Mouse (Mus musculus) Patski (cell line): Measurements from ENCODE around the gene Zfp341. TPM values are rescaled to one million over a fixed set of nuclear protein-coding genes. Genes with fewer than 3 reads are reported as not detected.

ENCODE experiments used
- ATAC-seq: fragments of 100-300 bp; one replicate; pipeline ENCODE4 v1.8.0; 2021
- CTCF ChIA-PET: fragments of 350-600 bp; sonication (Branson Sonifier 250); formaldehyde crosslinking; loops from one replicate; lab custom pipeline; 2022; ENCODE audit warnings: inconsistent platforms; lab: Charles Lee
- POLR2A ChIA-PET: fragments of 350-600 bp; sonication (Branson Sonifier 250); formaldehyde crosslinking; loops from one replicate; lab custom pipeline; 2022; ENCODE audit warnings: antibody characterized with exemption, inconsistent platforms; lab: Charles Lee
- DNase-seq: peaks from one replicate; pipeline ENCODE4 v3.0.0-alpha.2; 2011; ENCODE audit warnings: low read depth, low spot score
- H3K27me3 ChIP-seq: fragments of 371-371 bp; one replicate; pipeline ENCODE4 v1.5.1; 2021
- CTCF ChIP-seq: fragments of 100-300 bp; IDR thresholded peaks from one replicate; pipeline ENCODE4 v1.5.1; 2021
- in situ Hi-C: fragments of 300-500 bp; cut with MboI; formaldehyde crosslinking; loops from 3 replicates; pipeline ENCODE4 v1.11.1; 2018; ENCODE audit warnings: low pct_unique_long_range_greater_than_20kb, mixed read lengths
- polyA plus RNA-seq: library from polyadenylated mRNA; unstranded; gene quantifications from one replicate; pipeline ENCODE4 v1.2.3, GENCODE M21; 2021

Gene Zfp341
- polyA plus RNA-seq, 1 experiment from 2014 or later, result 3.1 TPM

DNA sequence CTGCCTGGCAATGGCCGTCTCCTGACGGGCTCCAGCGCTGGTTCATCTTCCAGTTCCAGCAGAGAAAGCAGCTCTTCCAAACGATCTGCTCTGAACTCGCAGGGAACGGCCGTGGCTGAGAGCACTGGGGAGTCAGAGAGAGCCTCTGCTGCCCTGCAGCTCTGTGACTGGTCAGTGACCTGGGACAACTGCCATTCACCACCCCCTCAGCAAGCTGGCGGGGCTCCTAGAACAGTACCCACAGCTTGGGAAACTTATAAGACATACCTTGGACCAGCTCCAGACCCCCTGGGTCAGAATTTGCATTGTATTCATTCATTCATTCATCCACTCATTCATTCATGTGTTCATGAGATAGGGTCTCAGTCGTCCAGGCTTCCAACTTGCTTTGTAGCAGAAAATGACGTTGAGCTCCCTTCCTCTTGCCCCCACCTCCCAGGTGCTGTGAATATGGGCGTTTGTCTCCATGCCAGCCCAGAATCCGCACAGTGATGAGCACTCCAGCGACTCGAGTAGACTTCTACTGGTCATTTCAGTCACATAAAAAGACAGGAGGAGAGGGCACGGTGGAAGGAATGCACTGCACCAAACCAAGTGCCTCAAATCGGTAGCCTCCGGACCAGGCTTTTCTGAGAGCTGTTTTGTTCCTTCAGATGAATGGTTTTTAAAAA is 28.0 kb upstream of the Zfp341 start:
- ChIA-PET CTCF (interaction anchor here (0.9 kb wide), 1 partner anchor 10 kb away, joined by 4 read pairs; no protein-coding TSS in a partner anchor), POLR2A (interaction anchor here (0.9 kb wide), 1 partner anchor 9 kb away, joined by 3 read pairs; no protein-coding TSS in a partner anchor)
- ATAC-seq (no peak), DNase-seq (no peak)
- no peaks in the 10 kb centered on the region for H3K27me3 ChIP-seq
- TF ChIP-seq CTCF, result no peak
- in situ Hi-C loops, result loop anchor here (25.0 kb wide), 1 partner anchor 373 kb away; the partner anchor contains the start of gene Bpifb5

DNA sequence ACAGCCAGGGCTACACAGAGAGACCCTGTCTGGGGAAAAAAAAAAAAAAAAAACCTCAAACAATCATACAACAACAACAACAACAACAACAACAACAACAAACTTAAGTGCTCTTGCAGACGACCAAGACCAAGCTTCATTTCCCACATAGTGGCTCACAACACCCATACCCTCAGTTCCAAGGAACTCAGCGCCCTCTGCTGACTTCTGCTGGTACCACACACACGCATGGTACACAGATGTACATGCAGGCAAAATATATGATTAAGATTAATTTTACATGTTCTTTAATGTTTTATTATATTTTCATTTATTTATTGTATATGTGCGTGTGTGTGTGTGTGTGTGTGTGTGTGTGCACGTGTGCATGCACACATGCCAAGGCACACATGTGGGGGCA is 26.7 kb upstream of the Zfp341 start:
- ChIA-PET CTCF (interaction anchor here (0.6 to 0.7 kb wide), 2 partner anchors 161 to 178 kb away, joined by 3 read pairs; partner anchors contain the start of gene Snta1), POLR2A (interaction anchor here (0.6 kb wide), 1 partner anchor 166 kb away, joined by 3 read pairs; no protein-coding TSS in a partner anchor)
- in situ Hi-C loops, result loop anchor here (25.0 kb wide), 1 partner anchor 374 kb away; the partner anchor contains the start of gene Bpifb5
- DNase-seq (no peak), ATAC-seq (no peak)
- peak; percentile 68 for TF ChIP-seq CTCF
- no peaks in the 10 kb centered on the region for H3K27me3 ChIP-seq

DNA sequence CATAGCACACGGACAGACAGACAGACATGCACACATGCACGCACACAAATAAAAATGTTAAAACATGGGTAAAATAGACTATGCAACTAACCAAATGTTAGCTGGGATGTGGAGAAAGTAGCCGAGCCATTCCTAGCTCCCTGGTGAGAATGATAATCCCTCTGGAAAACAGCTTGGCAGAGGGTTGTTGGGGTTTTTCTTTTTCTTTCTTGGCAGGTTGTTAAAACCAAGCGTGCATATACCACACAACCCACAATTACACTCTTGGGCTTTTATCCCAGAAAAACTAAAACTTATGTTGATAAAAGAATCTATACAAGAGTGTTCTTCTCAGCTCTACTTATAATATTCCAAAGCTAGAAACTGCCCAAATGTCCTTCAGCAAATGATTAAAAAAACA is 24.0 kb upstream of the Zfp341 start:
- in situ Hi-C loops, result loop anchor here (25.0 kb wide), 1 partner anchor 377 kb away; the partner anchor contains the start of gene Bpifb5
- ATAC-seq (no peak), DNase-seq (no peak)
- no peaks in the 10 kb centered on the region for H3K27me3 ChIP-seq
- TF ChIP-seq CTCF, result no peak
- POLR2A ChIA-PET, result no interaction called here
- CTCF ChIA-PET, result no interaction called here

DNA sequence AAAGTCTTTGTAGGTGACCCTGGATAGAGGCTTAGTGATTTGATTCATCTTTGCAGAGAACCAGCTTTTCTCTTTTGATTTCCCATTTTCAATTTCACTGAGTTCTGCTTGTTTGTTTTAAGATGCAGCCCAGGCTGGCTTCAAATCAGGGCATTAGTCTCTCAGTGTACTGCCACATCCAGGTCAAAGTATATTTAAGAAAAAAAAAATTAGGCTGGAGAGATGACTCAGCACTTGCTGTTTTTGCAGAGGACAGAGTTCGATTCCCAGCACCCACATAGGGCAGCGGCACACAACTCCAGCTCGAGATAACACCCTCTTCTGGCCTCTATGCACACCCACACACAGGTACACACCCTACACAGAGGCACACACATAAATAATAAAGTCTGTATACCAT is 21.9 kb upstream of the Zfp341 start:
- in situ Hi-C loops, result loop anchor here (5.0 to 25.0 kb wide), 2 partner anchors 179 to 379 kb away; partner anchors contain the start of gene Bpifb5
- POLR2A ChIA-PET, result no interaction called here
- TF ChIP-seq CTCF, result no peak
- ATAC-seq (no peak), DNase-seq (no peak)
- no peaks in the 10 kb centered on the region for H3K27me3 ChIP-seq
- CTCF ChIA-PET, result interaction anchor here (1.3 kb wide), 1 partner anchor 10 kb away, joined by 4 read pairs; no protein-coding TSS in a partner anchor

DNA sequence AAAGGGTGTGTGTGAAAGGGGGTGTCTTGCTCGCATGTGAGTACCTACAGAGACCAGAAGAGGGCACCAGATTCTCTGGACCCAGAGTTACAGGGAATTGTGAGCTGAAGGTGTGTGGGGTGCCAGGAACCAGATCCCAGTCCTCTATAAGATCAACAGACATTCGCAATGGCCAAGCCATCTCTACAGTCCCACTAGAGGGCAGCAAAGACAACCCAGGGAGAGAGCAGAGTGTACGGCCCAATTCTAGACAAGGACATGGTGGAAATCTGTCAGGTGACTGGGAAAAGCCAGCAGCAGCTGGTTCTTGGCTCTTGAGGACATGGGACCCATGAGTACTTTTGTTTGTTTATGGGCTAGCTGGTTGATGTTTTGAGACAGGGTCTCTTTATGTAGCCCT is 20.1 kb upstream of the Zfp341 start:
- in situ Hi-C loops, result loop anchor here (5.0 to 25.0 kb wide), 2 partner anchors 181 to 381 kb away; partner anchors contain the start of gene Bpifb5
- DNase-seq, result no peak
- ATAC-seq, result no peak
- ChIA-PET CTCF (interaction anchor here (1.1 kb wide), 1 partner anchor 13 kb away, joined by 3 read pairs; no protein-coding TSS in a partner anchor), POLR2A (no interaction called here)
- no peaks in the 10 kb centered on the region for H3K27me3 ChIP-seq
- TF ChIP-seq CTCF, result peak; percentile 68

DNA sequence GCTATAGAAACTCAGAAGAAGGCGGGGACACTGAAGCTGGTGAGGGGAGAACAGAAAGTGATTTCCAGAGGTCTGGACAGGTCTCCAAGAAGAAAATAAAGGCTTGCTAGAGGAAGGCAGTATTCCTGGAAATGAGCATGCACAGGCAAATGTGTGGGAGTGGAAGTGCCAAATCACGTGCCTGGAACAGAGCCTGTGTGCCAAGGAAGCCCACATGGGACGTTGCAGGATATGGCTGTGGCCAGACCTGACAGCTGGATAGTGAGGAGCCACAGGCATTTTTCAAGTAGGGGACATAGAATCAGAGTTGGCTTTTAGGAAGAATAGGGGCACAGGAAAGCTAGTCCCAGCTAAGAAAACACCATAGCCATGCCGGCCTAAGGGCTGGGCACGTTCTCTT is 17.3 kb upstream of the Zfp341 start:
- in situ Hi-C loops, result loop anchor here (25.0 kb wide), 1 partner anchor 383 kb away; the partner anchor contains the start of gene Bpifb5
- TF ChIP-seq CTCF, result no peak
- H3K27me3 ChIP-seq, result no peaks in the 10 kb centered on the region
- ChIA-PET CTCF (interaction anchor here (0.8 to 1.5 kb wide), 2 partner anchors 11 kb away, joined by 3 to 4 read pairs; no protein-coding TSS in a partner anchor), POLR2A (no interaction called here)
- ATAC-seq (no peak), DNase-seq (no peak)

DNA sequence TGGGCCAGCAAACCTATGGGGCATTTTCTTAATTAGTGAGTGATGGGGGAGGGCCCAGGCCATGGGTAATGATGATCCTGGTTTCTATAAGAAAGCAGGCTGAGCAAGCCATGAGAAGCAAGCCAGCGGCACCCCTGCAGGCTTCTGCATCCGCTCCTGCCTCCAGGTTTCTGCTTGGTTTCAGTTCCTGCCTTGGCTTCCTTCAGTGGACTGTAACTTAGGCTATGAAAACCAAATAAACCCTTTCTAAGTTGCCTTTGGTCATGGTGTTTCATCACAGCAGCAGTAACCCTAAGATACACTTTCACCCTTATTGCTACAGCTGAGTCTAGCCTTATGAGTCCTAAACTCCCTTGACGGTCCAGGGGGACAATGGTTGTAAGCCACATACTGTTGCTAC is 15.7 kb upstream of the Zfp341 start:
- POLR2A ChIA-PET, result interaction anchor here (0.6 kb wide), 1 partner anchor 21 kb away, joined by 3 read pairs; no protein-coding TSS in a partner anchor

DNA sequence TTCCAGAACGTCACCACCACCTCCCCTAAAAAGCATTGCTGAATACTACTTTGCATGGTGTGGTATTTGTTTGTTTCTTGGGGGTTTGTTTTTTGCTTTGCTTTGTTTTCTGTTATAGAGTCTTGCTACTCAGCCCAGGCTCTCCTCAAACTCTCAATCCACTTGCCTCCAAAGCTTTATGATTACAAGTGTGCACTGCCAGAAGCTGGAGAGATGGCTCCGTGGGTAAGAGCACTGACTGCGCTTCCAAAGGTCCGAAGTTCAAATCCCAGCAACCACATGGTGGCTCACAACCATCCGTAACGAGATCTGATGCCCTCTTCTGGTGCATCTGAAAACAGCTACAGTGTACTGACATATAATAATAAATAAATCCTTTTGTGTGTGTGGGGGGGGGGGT is 12.5 kb upstream of the Zfp341 start:
- ATAC-seq (no peak), DNase-seq (no peak)
- ChIA-PET POLR2A (no interaction called here), CTCF (interaction anchor here (1.1 kb wide), 1 partner anchor 10 kb away, joined by 4 read pairs; no protein-coding TSS in a partner anchor)
- in situ Hi-C loops, result no loop called here
- TF ChIP-seq CTCF, result peak; percentile 41
- no peaks in the 10 kb centered on the region for H3K27me3 ChIP-seq

More for the DNA sequence above, 15.7 kb upstream of the Zfp341 start:
- H3K27me3 ChIP-seq, result no peaks in the 10 kb centered on the region
- no peak for TF ChIP-seq CTCF
- ATAC-seq (no peak), DNase-seq (no peak)
- CTCF ChIA-PET, result no interaction called here
- in situ Hi-C loops, result loop anchor here (25.0 kb wide), 1 partner anchor 385 kb away; the partner anchor contains the start of gene Bpifb5

DNA sequence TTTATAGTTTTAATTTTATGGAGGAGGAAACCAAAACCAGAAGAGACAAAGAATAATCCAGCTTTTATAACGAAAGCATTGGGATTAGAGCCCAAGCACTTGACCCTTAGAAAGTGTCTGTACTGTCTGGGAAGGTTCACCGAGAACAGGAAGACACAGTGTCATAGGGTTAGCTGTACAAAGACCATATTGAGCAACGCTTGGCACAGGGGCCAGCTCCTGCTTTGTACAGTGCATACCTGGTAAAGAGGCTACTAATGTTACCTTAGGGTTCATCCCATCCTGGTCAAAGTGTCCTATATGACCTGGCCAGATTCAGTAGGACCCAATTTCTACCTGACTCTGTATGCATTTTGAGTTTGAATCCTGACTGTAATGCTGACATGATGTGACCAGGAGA is 11.8 kb upstream of the Zfp341 start:
- CTCF ChIA-PET, result interaction anchor here (1.0 to 1.1 kb wide), 2 partner anchors 11 to 184 kb away, joined by 4 read pairs; no protein-coding TSS in a partner anchor
- no peak for TF ChIP-seq CTCF
- no peak for DNase-seq
- no peak for ATAC-seq
- POLR2A ChIA-PET, result no interaction called here
- H3K27me3 ChIP-seq, result no peaks in the 10 kb centered on the region
- in situ Hi-C loops, result no loop called here

DNA sequence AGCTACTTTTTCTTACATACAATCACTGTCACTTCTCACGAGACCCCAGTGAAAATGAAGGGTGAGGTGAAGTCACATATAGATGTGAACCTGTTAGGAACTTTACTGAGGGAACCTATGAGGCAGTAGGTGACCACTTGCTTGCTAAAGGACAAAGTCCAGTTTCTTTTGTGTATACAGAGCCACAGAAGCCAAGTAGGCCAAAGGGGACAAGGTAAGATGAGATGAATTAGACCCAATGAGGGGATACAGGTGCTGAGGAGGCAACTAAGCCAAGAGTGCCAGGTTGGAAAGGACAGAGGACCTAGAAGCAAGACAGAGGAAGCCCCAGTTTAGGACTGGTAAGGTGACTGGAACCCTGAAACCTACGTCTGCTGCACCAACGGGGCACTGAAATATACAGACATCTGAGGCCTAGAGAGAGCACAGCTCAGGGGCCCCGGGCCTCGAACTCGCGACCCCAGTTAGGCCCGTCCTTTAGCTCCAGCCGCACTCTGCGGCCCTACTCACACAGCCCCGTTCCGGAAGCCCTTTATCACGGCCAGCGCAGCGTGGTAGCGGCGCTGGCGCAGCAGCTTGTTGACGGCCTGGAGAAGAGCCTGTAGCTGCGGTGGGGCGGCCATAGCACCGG is 10.0 kb upstream of the Zfp341 start:
- peaks cover 5% of the 10 kb centered on the region for H3K27me3 ChIP-seq
- no peak for TF ChIP-seq CTCF
- POLR2A ChIA-PET, result interaction anchor here (0.6 to 1.1 kb wide), 2 partner anchors 110 to 158 kb away, joined by 3 read pairs; no protein-coding TSS in a partner anchor
- no peak for DNase-seq
- in situ Hi-C loops, result no loop called here
- CTCF ChIA-PET, result interaction anchor here (1.0 to 1.3 kb wide), 2 partner anchors 11 to 193 kb away, joined by 4 read pairs; no protein-coding TSS in a partner anchor
- no peak for ATAC-seq
